Mouse (Mus musculus): ENCODE measurements around the gene Ear10. TPM values are rescaled to one million over a fixed set of nuclear protein-coding genes. Genes with fewer than 3 reads are reported as not detected.
"Not testable (repeated sequence)": the region's sequence is repeated elsewhere in the genome, so short reads cannot be mapped to it uniquely, and the experiment has no call there.

Gene Ear10
- not detected in 2 replicates for polyA plus RNA-seq (2014; fragmentation: Nextera tagmentation; extraction: Ambion mirVana)

DNA sequence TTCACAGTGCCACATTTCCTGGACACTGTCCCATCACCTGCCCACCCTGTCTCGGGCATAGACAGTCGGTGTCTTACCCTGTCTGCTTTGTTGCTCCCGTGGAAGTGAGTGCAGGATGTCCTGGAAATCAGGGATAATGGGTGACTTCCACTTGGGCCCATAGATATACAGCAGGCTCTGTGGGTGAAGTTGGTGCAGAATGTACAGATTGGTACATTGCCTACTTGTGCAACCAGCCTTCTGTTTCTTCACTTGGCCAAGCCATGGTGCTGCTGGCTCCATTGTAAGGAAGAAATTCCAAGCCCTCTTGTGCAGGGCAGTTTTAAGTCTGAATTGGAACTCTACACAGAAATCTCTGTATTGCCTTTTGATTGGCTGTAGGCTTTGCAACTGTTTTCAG lies at the start of gene Ear10:
Gene Ear10, minus strand, starts transcription at position 101 of the 400 bp plus-strand sequence.
- H3K27me3 ChIP-seq (replicated peaks; ENCODE audit: control insufficient read depth, insufficient read depth, low read length); H3K36me3 ChIP-seq (ENCODE audit: control insufficient read depth, insufficient read depth, low read length); H3K27ac ChIP-seq (ENCODE audit: low read depth); H3K4me2 ChIP-seq (ENCODE audit: low read length); H3K9ac ChIP-seq (ENCODE audit: low read length); H3K4me3 ChIP-seq (ENCODE audit: low read depth, low read length); DNase-seq (ENCODE audit: low spot score); H3K4me1 ChIP-seq (replicated peaks; ENCODE audit: control insufficient read depth, insufficient read depth, low read length); H3K9me3 ChIP-seq (ENCODE audit: control insufficient read depth, low read length); ATAC-seq (replicated peaks; ENCODE audit: low FRiP score, low TSS enrichment, low read depth): not testable (repeated sequence)
- 90% methylated on average over 3 of the region's 3 CpGs for WGBS

- not testable (repeated sequence) for H3K27ac ChIP-seq (ENCODE audit: low read depth); H3K9ac ChIP-seq (ENCODE audit: low read length); H3K36me3 ChIP-seq (ENCODE audit: control insufficient read depth, insufficient read depth, low read length); H3K9me3 ChIP-seq (ENCODE audit: control insufficient read depth, low read length); H3K4me2 ChIP-seq (ENCODE audit: low read length); H3K4me3 ChIP-seq (ENCODE audit: low read depth, low read length); ATAC-seq (replicated peaks; ENCODE audit: low FRiP score, low TSS enrichment, low read depth); H3K4me1 ChIP-seq (replicated peaks; ENCODE audit: control insufficient read depth, insufficient read depth, low read length); DNase-seq (ENCODE audit: low spot score); H3K27me3 ChIP-seq (replicated peaks; ENCODE audit: control insufficient read depth, insufficient read depth, low read length)
- WGBS = no CpG with 5 or more reads among the region's 2 CpGs
These were observed 33.4 kb upstream of the Ear10 start, which contains the start of gene Ang5 for GRCm38 (mm10) chr14:43956769-43957168. Gene Ang5 (plus strand): TSS chr14:43957069.

- H3K9ac ChIP-seq (ENCODE audit: low read length); H3K9me3 ChIP-seq (ENCODE audit: control insufficient read depth, low read length); H3K36me3 ChIP-seq (ENCODE audit: control insufficient read depth, insufficient read depth, low read length); H3K4me3 ChIP-seq (ENCODE audit: low read depth, low read length); H3K27me3 ChIP-seq (replicated peaks; ENCODE audit: control insufficient read depth, insufficient read depth, low read length); H3K4me1 ChIP-seq (replicated peaks; ENCODE audit: control insufficient read depth, insufficient read depth, low read length); DNase-seq (ENCODE audit: low spot score); ATAC-seq (replicated peaks; ENCODE audit: low FRiP score, low TSS enrichment, low read depth); H3K27ac ChIP-seq (ENCODE audit: low read depth); H3K4me2 ChIP-seq (ENCODE audit: low read length): not testable (repeated sequence)
- no CpG with 5 or more reads among the region's 1 CpGs for WGBS
These were observed 31.7 kb upstream of the Ear10 start for GRCm38 (mm10) chr14:43955074-43955473.

DNA sequence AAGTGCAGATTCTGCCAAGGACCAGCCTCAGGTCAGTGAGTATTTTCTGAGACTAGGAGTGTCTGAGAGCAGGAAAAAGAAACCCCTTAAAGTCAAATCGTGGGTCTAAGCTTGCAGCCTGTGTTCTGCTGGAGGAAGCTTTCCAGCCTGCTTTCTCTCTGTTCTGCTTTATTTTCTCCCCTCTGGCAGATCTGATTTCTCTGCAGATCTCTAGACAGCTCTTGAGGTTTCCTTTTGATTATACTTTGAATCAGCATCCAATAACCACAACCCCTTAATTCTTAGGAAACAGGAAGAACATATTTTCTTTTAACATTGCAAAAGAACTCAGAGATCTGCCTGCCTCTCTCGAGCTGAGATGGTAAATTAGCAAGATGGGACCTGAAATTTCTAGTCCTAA lies 30.0 kb upstream of the Ear10 start:
- not testable (repeated sequence) for H3K36me3 ChIP-seq (ENCODE audit: control insufficient read depth, insufficient read depth, low read length); H3K4me1 ChIP-seq (replicated peaks; ENCODE audit: control insufficient read depth, insufficient read depth, low read length); H3K27me3 ChIP-seq (replicated peaks; ENCODE audit: control insufficient read depth, insufficient read depth, low read length); H3K4me3 ChIP-seq (ENCODE audit: low read depth, low read length); DNase-seq (ENCODE audit: low spot score); H3K4me2 ChIP-seq (ENCODE audit: low read length); H3K27ac ChIP-seq (ENCODE audit: low read depth); H3K9ac ChIP-seq (ENCODE audit: low read length); H3K9me3 ChIP-seq (ENCODE audit: control insufficient read depth, low read length); ATAC-seq (replicated peaks; ENCODE audit: low FRiP score, low TSS enrichment, low read depth)
- 44% methylated on average over 2 of the region's 2 CpGs for WGBS

GRCm38 (mm10) chr14:43933399-43933798 lies 10.0 kb upstream of the Ear10 start:
- not testable (repeated sequence) for H3K9me3 ChIP-seq (ENCODE audit: control insufficient read depth, low read length); H3K4me3 ChIP-seq (ENCODE audit: low read depth, low read length); H3K27ac ChIP-seq (ENCODE audit: low read depth); H3K27me3 ChIP-seq (replicated peaks; ENCODE audit: control insufficient read depth, insufficient read depth, low read length); DNase-seq (ENCODE audit: low spot score); H3K36me3 ChIP-seq (ENCODE audit: control insufficient read depth, insufficient read depth, low read length); ATAC-seq (replicated peaks; ENCODE audit: low FRiP score, low TSS enrichment, low read depth); H3K4me1 ChIP-seq (replicated peaks; ENCODE audit: control insufficient read depth, insufficient read depth, low read length); H3K9ac ChIP-seq (ENCODE audit: low read length); H3K4me2 ChIP-seq (ENCODE audit: low read length)
- 59% methylated on average over 5 of the region's 5 CpGs for WGBS

- peak; percentile 79 for DNase-seq (ENCODE audit: low spot score)
- not testable (repeated sequence) for H3K27ac ChIP-seq (ENCODE audit: low read depth)
These were observed 9.6 kb upstream of the Ear10 start for GRCm38 (mm10) chr14:43932991-43933390.

GRCm38 (mm10) chr14:43925404-43925950 lies 2.1 kb upstream of the Ear10 start:
- DNase-seq (ENCODE audit: low spot score) = peak; percentile 80
- Histone ChIP-seq H3K9ac (ENCODE audit: low read length) (peak overlapping the region; percentile 74), H3K4me2 (ENCODE audit: low read length) (peak overlapping the region; percentile 48), H3K27ac (ENCODE audit: low read depth) (peak overlapping the region; percentile 90), H3K4me3 (ENCODE audit: low read depth, low read length) (peak overlapping the region; percentile 48)
- ATAC-seq (replicated peaks; ENCODE audit: low FRiP score, low TSS enrichment, low read depth) = peak; percentile 82; the same call in 1 of the 2 replicates
- H3K36me3 ChIP-seq (ENCODE audit: control insufficient read depth, insufficient read depth, low read length); H3K4me1 ChIP-seq (replicated peaks; ENCODE audit: control insufficient read depth, insufficient read depth, low read length); H3K27me3 ChIP-seq (replicated peaks; ENCODE audit: control insufficient read depth, insufficient read depth, low read length); H3K9me3 ChIP-seq (ENCODE audit: control insufficient read depth, low read length): not testable (repeated sequence)
- WGBS = 5% methylated on average over 21 of the region's 21 CpGs

More at GRCm38 (mm10) chr14:43932991-43933390, 9.6 kb upstream of the Ear10 start:
- not testable (repeated sequence) for H3K4me3 ChIP-seq (ENCODE audit: low read depth, low read length); H3K36me3 ChIP-seq (ENCODE audit: control insufficient read depth, insufficient read depth, low read length); H3K9me3 ChIP-seq (ENCODE audit: control insufficient read depth, low read length); ATAC-seq (replicated peaks; ENCODE audit: low FRiP score, low TSS enrichment, low read depth); H3K9ac ChIP-seq (ENCODE audit: low read length); H3K4me1 ChIP-seq (replicated peaks; ENCODE audit: control insufficient read depth, insufficient read depth, low read length); H3K27me3 ChIP-seq (replicated peaks; ENCODE audit: control insufficient read depth, insufficient read depth, low read length); H3K4me2 ChIP-seq (ENCODE audit: low read length)
- WGBS = 24% methylated on average over 8 of the region's 8 CpGs

GRCm38 (mm10) chr14:43924688-43925403 lies 1.5 kb upstream of the Ear10 start, which contains the start of gene Gm8113:
Gene Gm8113 (plus strand): TSS chr14:43925390.
- Histone ChIP-seq H3K4me3 (ENCODE audit: low read depth, low read length) (peak within 1 kb of the TSS; percentile 48), H3K27ac (ENCODE audit: low read depth) (peak within 1 kb of the TSS; percentile 90), H3K9ac (ENCODE audit: low read length) (peak within 1 kb of the TSS; percentile 74), H3K4me2 (ENCODE audit: low read length) (peak within 1 kb of the TSS; percentile 48)
- ATAC-seq (replicated peaks; ENCODE audit: low FRiP score, low TSS enrichment, low read depth) (peak; percentile 100), DNase-seq (ENCODE audit: low spot score) (peak; percentile 95)
- H3K4me1 ChIP-seq (replicated peaks; ENCODE audit: control insufficient read depth, insufficient read depth, low read length); H3K9me3 ChIP-seq (ENCODE audit: control insufficient read depth, low read length); H3K27me3 ChIP-seq (replicated peaks; ENCODE audit: control insufficient read depth, insufficient read depth, low read length); H3K36me3 ChIP-seq (ENCODE audit: control insufficient read depth, insufficient read depth, low read length): not testable (repeated sequence)
- WGBS = 8% methylated on average over 10 of the region's 10 CpGs

DNA sequence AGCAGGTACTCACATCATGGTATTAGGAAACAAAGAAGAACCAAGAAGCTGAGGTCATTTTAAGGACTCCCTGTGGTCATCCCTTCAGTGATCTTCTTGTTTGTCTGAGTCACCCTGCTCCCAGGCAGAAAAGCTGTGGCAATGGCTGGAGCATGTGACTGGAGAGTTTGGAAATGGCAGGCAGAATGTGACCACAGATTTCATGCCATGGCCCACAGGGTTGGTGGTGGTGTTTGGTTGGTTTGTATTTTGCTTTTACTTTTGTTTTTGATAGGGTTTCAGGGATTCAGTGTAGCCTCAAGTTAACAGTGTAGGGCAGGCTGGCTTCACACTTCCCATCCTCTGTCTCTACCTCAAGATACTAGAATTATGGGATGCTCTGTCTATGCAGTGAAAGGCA lies 5.1 kb downstream of the Ear10 start:
- not testable (repeated sequence) for ATAC-seq (replicated peaks; ENCODE audit: low FRiP score, low TSS enrichment, low read depth); H3K4me3 ChIP-seq (ENCODE audit: low read depth, low read length); H3K9ac ChIP-seq (ENCODE audit: low read length); H3K4me2 ChIP-seq (ENCODE audit: low read length); H3K9me3 ChIP-seq (ENCODE audit: control insufficient read depth, low read length); H3K27ac ChIP-seq (ENCODE audit: low read depth); DNase-seq (ENCODE audit: low spot score); H3K36me3 ChIP-seq (ENCODE audit: control insufficient read depth, insufficient read depth, low read length); H3K27me3 ChIP-seq (replicated peaks; ENCODE audit: control insufficient read depth, insufficient read depth, low read length); H3K4me1 ChIP-seq (replicated peaks; ENCODE audit: control insufficient read depth, insufficient read depth, low read length)
